Mouse (Mus musculus): ENCODE measurements around the gene Pear1.

DNA sequence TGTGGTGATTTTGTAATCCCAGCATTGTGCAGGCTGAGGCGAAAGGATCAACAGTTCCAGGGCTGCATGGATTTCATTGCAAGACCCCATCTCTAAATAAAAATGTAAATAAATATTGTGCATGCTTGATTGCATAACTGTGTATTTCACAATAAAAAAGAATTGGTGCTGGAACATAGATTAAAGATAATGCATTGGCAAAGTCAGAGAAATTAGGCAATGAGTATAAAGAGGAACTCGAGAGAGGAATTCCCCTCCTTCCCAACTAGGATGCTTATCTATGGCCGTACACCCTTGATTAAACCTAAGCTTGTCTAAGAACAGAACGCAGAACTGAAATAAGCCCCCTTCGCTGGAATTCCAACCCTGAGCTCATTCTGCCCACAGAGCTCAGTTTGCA lies 39.0 kb downstream of the Pear1 start:
- TF ChIP-seq CTCF (conservative IDR thresholded peaks at IDR 0.05; ENCODE audit: low read length) (no peak), NANOG (IDR thresholded peaks at IDR 0.05; ENCODE audit: borderline replicate concordance, low read length) (no peak), POU5F1 (IDR thresholded peaks at IDR 0.05; ENCODE audit: borderline replicate concordance, low read length) (no peak)
